ENCODE assay signal across 37 mouse cellular contexts in the genomic region with DNA sequence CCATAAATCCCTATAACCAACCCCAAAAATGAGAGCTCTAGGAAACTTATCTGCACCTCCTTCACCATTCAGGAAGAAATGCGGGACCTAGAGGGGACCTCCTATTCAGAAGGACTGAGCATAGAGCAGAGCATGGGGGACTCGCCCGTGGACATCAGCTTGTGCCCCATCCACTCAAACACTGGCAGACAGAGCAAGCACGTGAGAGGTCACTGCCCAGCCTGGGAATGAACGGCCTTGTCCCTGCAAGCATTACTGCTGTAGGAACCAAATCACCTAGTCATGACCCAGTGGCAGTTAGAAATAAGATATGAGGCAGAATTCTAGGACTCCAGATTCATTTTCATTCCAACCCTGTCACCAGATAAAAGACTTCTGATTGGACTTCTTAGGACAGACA. TPM values are rescaled to one million over a fixed set of nuclear protein-coding genes. Genes with fewer than 3 reads are reported as not detected.
DNase-seq lines count a peak whose midpoint lies in the region; ATAC-seq and TF ChIP-seq lines count a peak whose summit lies in the region.
"Had no signal": no experiment of that assay in that cellular context is flagged by ENCODE, and none has a peak within 500 bp of the region (broad histone marks: within the 10 kb centered on the region; RNA-seq: fewer than 3 reads in every experiment).

No protein-coding gene starts in this region.

- H3K27me3 ChIP-seq in kidney, adult 2 months (replicated peaks; ENCODE audit: control insufficient read depth, insufficient read depth, low read length), result no peaks in the 10 kb centered on the region
- no peaks in the 10 kb centered on the region for H3K27me3 ChIP-seq in kidney, embryonic 14.5 days (ENCODE audit: control insufficient read depth, insufficient read depth, low read length)
- H3K27me3 ChIP-seq in liver, embryonic 12.5 days (replicated peaks), result no peaks in the 10 kb centered on the region
- no peaks in the 10 kb centered on the region for H3K27me3 ChIP-seq in liver, embryonic 11.5 days (replicated peaks; ENCODE audit: control insufficient read depth, insufficient read depth, low read length)
- no peaks in the 10 kb centered on the region for H3K27me3 ChIP-seq in limb, embryonic 10.5 days (ENCODE audit: low read depth, poor library complexity, severe bottlenecking)
- H3K27me3 ChIP-seq: CH12.LX; forebrain, embryonic 13.5 days; limb, embryonic 13.5 days had no signal

- H3K4me1 ChIP-seq in kidney, adult 2 months (ENCODE audit: control insufficient read depth, insufficient read depth, low read length), result peaks cover 48% of the 10 kb centered on the region
- no peaks in the 10 kb centered on the region; the same call in 1 of the 2 replicates for H3K4me1 ChIP-seq in kidney, embryonic 14.5 days (ENCODE audit: control insufficient read depth, insufficient read depth, low read length)
- peaks cover 77% of the 10 kb centered on the region for H3K4me1 ChIP-seq in liver, embryonic 12.5 days
- H3K4me1 ChIP-seq in liver, embryonic 11.5 days (replicated peaks; ENCODE audit: control insufficient read depth, insufficient read depth, low read length), result peaks cover 32% of the 10 kb centered on the region
- peaks cover 5% of the 10 kb centered on the region for H3K4me1 ChIP-seq in limb, embryonic 10.5 days
- H3K4me1 ChIP-seq: forebrain, embryonic 13.5 days had no signal

- no peak for ATAC-seq in kidney, embryonic 14.5 days (ENCODE audit: low FRiP score, low TSS enrichment)
- no peak for ATAC-seq in liver, embryonic 12.5 days
- ATAC-seq in liver, embryonic 11.5 days (replicated peaks; ENCODE audit: low FRiP score), result no peak
- ATAC-seq: activated CD4-positive, CD25-positive, alpha-beta regulatory T cell, adult 4 months; forebrain, embryonic 13.5 days; hindbrain, embryonic 16.5 days had no signal

- peak; percentile 33 for DNase-seq in adrenal gland, postnatal 14 days
- no peak for DNase-seq in adrenal gland, adult 8-10 months
- DNase-seq in kidney, adult 2 months, result peak; percentile 61
- no peak for DNase-seq in liver, embryonic 11.5 days (ENCODE audit: low spot score)
- DNase-seq in limb, embryonic 10.5 days (ENCODE audit: low spot score), result no peak
- DNase-seq: cerebellum, adult 11 months; cerebellum, adult 9-10 months; cerebellum, postnatal 36 days; gastrocnemius, postnatal 36 days; heart, adult 18-20 months; heart, postnatal 14 days; midbrain, embryonic 14.5 days; right cerebral cortex, postnatal 14 days had no signal

- 53% methylated on average over 5 of the region's 5 CpGs for WGBS in kidney, adult 2 months
- WGBS in kidney, embryonic 14.5 days, result 82% methylated on average over 5 of the region's 5 CpGs
- 80% methylated on average over 5 of the region's 5 CpGs for WGBS in liver, embryonic 12.5 days (ENCODE audit: insufficient replicate concordance)
- WGBS in liver, embryonic 11.5 days, result 80% methylated on average over 5 of the region's 5 CpGs
- 91% methylated on average over 5 of the region's 5 CpGs for WGBS in limb, embryonic 10.5 days

- H3K4me2 ChIP-seq in kidney, embryonic 14.5 days (replicated peaks; ENCODE audit: low read depth, low read length), result no peak overlapping the region
- peak overlapping the region; percentile 58 for H3K4me2 ChIP-seq in liver, embryonic 12.5 days
- H3K4me2 ChIP-seq in liver, embryonic 11.5 days, result no peak overlapping the region
- H3K4me2 ChIP-seq: forebrain, embryonic 13.5 days; limb, embryonic 13.5 days; lung, embryonic 14.5 days had no signal

- TF ChIP-seq POLR2A in kidney, adult 2 months (IDR thresholded peaks at IDR 0.05; ENCODE audit: low read depth, low read length), result no peak

- no peak overlapping the region for H3K4me3 ChIP-seq in kidney, adult 2 months (ENCODE audit: insufficient read depth, low read depth, low read length)
- H3K4me3 ChIP-seq in kidney, embryonic 14.5 days (ENCODE audit: low read length), result no peak overlapping the region
- no peak overlapping the region for H3K4me3 ChIP-seq in liver, embryonic 12.5 days
- no peak overlapping the region for H3K4me3 ChIP-seq in liver, embryonic 11.5 days (ENCODE audit: low read depth, low read length)
- no peak overlapping the region for H3K4me3 ChIP-seq in limb, embryonic 10.5 days
- H3K4me3 ChIP-seq: forebrain, embryonic 13.5 days; layer of hippocampus, adult 2 months; left cerebral cortex, adult 2 months; limb, embryonic 13.5 days had no signal

- TF ChIP-seq CTCF in kidney, adult 2 months (conservative IDR thresholded peaks at IDR 0.05; ENCODE audit: insufficient read depth, insufficient read length, low read depth, low read length), result no peak

- no peaks in the 10 kb centered on the region for H3K9me3 ChIP-seq in kidney, embryonic 14.5 days (ENCODE audit: control insufficient read depth, low read length)
- H3K9me3 ChIP-seq in liver, embryonic 12.5 days (replicated peaks), result no peaks in the 10 kb centered on the region
- no peaks in the 10 kb centered on the region for H3K9me3 ChIP-seq in liver, embryonic 11.5 days (ENCODE audit: control insufficient read depth, low read length)
- H3K9me3 ChIP-seq in limb, embryonic 10.5 days (replicated peaks), result no peaks in the 10 kb centered on the region; the same call in 1 of the 2 replicates
- H3K9me3 ChIP-seq: forebrain, embryonic 13.5 days; limb, embryonic 13.5 days had no signal

- H3K36me3 ChIP-seq in kidney, adult 2 months (ENCODE audit: control insufficient read depth, insufficient read depth, low read length), result no peaks in the 10 kb centered on the region; the same call in 1 of the 2 replicates
- peaks cover 29% of the 10 kb centered on the region for H3K36me3 ChIP-seq in kidney, embryonic 14.5 days (ENCODE audit: control insufficient read depth, insufficient read depth, low read length)
- H3K36me3 ChIP-seq in liver, embryonic 12.5 days, result peaks cover 77% of the 10 kb centered on the region
- H3K36me3 ChIP-seq in liver, embryonic 11.5 days (ENCODE audit: control insufficient read depth, insufficient read depth, low read length), result peaks cover 13% of the 10 kb centered on the region
- H3K36me3 ChIP-seq in limb, embryonic 10.5 days, result peaks cover 47% of the 10 kb centered on the region

- H3K9ac ChIP-seq in kidney, embryonic 14.5 days (ENCODE audit: low read depth, low read length), result no peak overlapping the region
- peak overlapping the region; percentile 14; the same call in 1 of the 2 replicates for H3K9ac ChIP-seq in liver, embryonic 12.5 days
- H3K9ac ChIP-seq in liver, embryonic 11.5 days (ENCODE audit: low read depth, low read length), result no peak overlapping the region
- H3K9ac ChIP-seq: forebrain, embryonic 13.5 days; limb, embryonic 13.5 days; lung, embryonic 14.5 days had no signal

- H3K27ac ChIP-seq in kidney, adult 2 months (ENCODE audit: insufficient read depth, low read depth, low read length), result peak overlapping the region; percentile 87
- no peak overlapping the region for H3K27ac ChIP-seq in kidney, embryonic 14.5 days (ENCODE audit: low read depth, low read length)
- peak overlapping the region; percentile 85 for H3K27ac ChIP-seq in liver, embryonic 12.5 days
- H3K27ac ChIP-seq in liver, embryonic 11.5 days (ENCODE audit: low read depth, low read length), result no peak overlapping the region
- H3K27ac ChIP-seq in limb, embryonic 10.5 days, result no peak overlapping the region
- H3K27ac ChIP-seq: forebrain, embryonic 13.5 days; layer of hippocampus, adult 2 months; left cerebral cortex, adult 2 months; limb, embryonic 13.5 days had no signal

RNA-seq across cellular contexts. Expression of a gene that starts 10.2 kb away (rescaled TPM):
- 0.19 TPM in 2 replicates for total RNA-seq in adrenal gland, postnatal 14 days (2021)
- under 1 TPM; 0.09 to 0.28 (median 0.26) TPM for total RNA-seq in adrenal gland, adult 8-10 months (2022)
- polyA plus RNA-seq in kidney, adult 2 months (2012; rRNA removed), result 1.2 TPM in 2 replicates
- 0.14 TPM in 1 of 2 replicates, not detected in the other for polyA plus RNA-seq in kidney, embryonic 14.5 days (2014; fragmentation: Nextera tagmentation; extraction: Ambion mirVana)
- 0.06 and 0.08 TPM in 2 replicates for polyA plus RNA-seq in liver, embryonic 12.5 days (2016; fragmentation: Nextera tagmentation; extraction: Ambion mirVana)
- 0.10 TPM in 1 of 2 replicates, not detected in the other for polyA plus RNA-seq in liver, embryonic 11.5 days (2014; fragmentation: Nextera tagmentation; extraction: Ambion mirVana)
- 0.08 and 0.11 TPM in 2 replicates for polyA plus RNA-seq in limb, embryonic 10.5 days (2016; fragmentation: Nextera tagmentation; extraction: Ambion mirVana)
- total RNA-seq: adrenal gland, adult 2 months; CH12.LX; ES-E14; gastrocnemius, postnatal 36 days; heart, adult 18-20 months; heart, postnatal 14 days; layer of hippocampus, adult 2 months; layer of hippocampus, postnatal 14 days; left cerebral cortex, adult 2 months; left cerebral cortex, postnatal 25 days; monocyte, adult 5-6 weeks had no signal
- polyA plus RNA-seq: forebrain, embryonic 13.5 days; heart, embryonic 14.5 days; hindbrain, embryonic 11.5 days; intestine, embryonic 14.5 days; lung, embryonic 14.5 days; midbrain, embryonic 14.5 days; neural tube, embryonic 14.5 days; stomach, embryonic 14.5 days had no signal

RNA-seq across cellular contexts. Expression of a gene that starts 13.1 kb away (rescaled TPM):
- total RNA-seq in adrenal gland, postnatal 14 days (2021), result 95.8 and 102 TPM in 2 replicates
- 100 to 1,000 TPM; 110 to 151 (median 127) TPM for total RNA-seq in adrenal gland, adult 8-10 months (2022)
- polyA plus RNA-seq in kidney, adult 2 months (2012; rRNA removed), result 97.1 and 109 TPM in 2 replicates
- polyA plus RNA-seq in kidney, embryonic 14.5 days (2014; fragmentation: Nextera tagmentation; extraction: Ambion mirVana), result 16.4 and 22.6 TPM in 2 replicates
- polyA plus RNA-seq in liver, embryonic 12.5 days (2016; fragmentation: Nextera tagmentation; extraction: Ambion mirVana), result 56.5 and 59.7 TPM in 2 replicates
- polyA plus RNA-seq in liver, embryonic 11.5 days (2014; fragmentation: Nextera tagmentation; extraction: Ambion mirVana), result 51.2 and 55.4 TPM in 2 replicates
- 30.4 and 31.0 TPM in 2 replicates for polyA plus RNA-seq in limb, embryonic 10.5 days (2016; fragmentation: Nextera tagmentation; extraction: Ambion mirVana)

RNA-seq across cellular contexts. Expression of a gene that starts 47.4 kb away (rescaled TPM):
- 0.83 TPM in 1 of 2 replicates, not detected in the other for total RNA-seq in adrenal gland, postnatal 14 days (2021)
- 1 to 10 TPM in 2 of 4 experiments, not detected in 2; 1.0 to 1.7 TPM for total RNA-seq in adrenal gland, adult 8-10 months (2022)
- polyA plus RNA-seq in kidney, adult 2 months (2012; rRNA removed), result 0.97 and 2.0 TPM in 2 replicates
- polyA plus RNA-seq in kidney, embryonic 14.5 days (2014; fragmentation: Nextera tagmentation; extraction: Ambion mirVana), result 0.77 TPM in 1 of 2 replicates, not detected in the other
- not detected in 2 replicates for polyA plus RNA-seq in liver, embryonic 12.5 days (2016; fragmentation: Nextera tagmentation; extraction: Ambion mirVana)
- polyA plus RNA-seq in liver, embryonic 11.5 days (2014; fragmentation: Nextera tagmentation; extraction: Ambion mirVana), result not detected in 2 replicates
- polyA plus RNA-seq in limb, embryonic 10.5 days (2016; fragmentation: Nextera tagmentation; extraction: Ambion mirVana), result 0.65 TPM in 1 of 2 replicates, not detected in the other
- total RNA-seq: CH12.LX; ES-E14; gastrocnemius, postnatal 36 days; heart, adult 18-20 months; heart, postnatal 14 days; layer of hippocampus, adult 2 months; layer of hippocampus, postnatal 14 days; left cerebral cortex, adult 2 months; left cerebral cortex, postnatal 25 days; monocyte, adult 5-6 weeks had no signal
- polyA plus RNA-seq: activated CD4-positive, CD25-positive, alpha-beta regulatory T cell, adult 4 months; adrenal gland, adult 2 months; C2C12; embryonic facial prominence, embryonic 11.5 days; forebrain, embryonic 13.5 days; heart, embryonic 14.5 days; hindbrain, embryonic 11.5 days; hindbrain, embryonic 16.5 days; intestine, embryonic 14.5 days; limb, embryonic 13.5 days; lung, embryonic 14.5 days; midbrain, embryonic 14.5 days; neural tube, embryonic 14.5 days; small intestine, adult 2 months; stomach, embryonic 14.5 days; testis, adult 2 months had no signal

RNA-seq across cellular contexts. Expression of a gene that starts 57.1 kb away (rescaled TPM):
- 287 and 307 TPM in 2 replicates for total RNA-seq in adrenal gland, postnatal 14 days (2021)
- total RNA-seq in adrenal gland, adult 8-10 months (2022), result 100 to 1,000 TPM in 3 of 4 experiments, 10 to 100 TPM in 1; 77.8 to 122 (median 108) TPM
- 79.0 and 79.8 TPM in 2 replicates for polyA plus RNA-seq in kidney, adult 2 months (2012; rRNA removed)
- polyA plus RNA-seq in kidney, embryonic 14.5 days (2014; fragmentation: Nextera tagmentation; extraction: Ambion mirVana), result 19.2 and 25.4 TPM in 2 replicates
- polyA plus RNA-seq in liver, embryonic 12.5 days (2016; fragmentation: Nextera tagmentation; extraction: Ambion mirVana), result 18.5 and 20.0 TPM in 2 replicates
- polyA plus RNA-seq in liver, embryonic 11.5 days (2014; fragmentation: Nextera tagmentation; extraction: Ambion mirVana), result 34.2 and 36.0 TPM in 2 replicates
- 29.7 and 31.4 TPM in 2 replicates for polyA plus RNA-seq in limb, embryonic 10.5 days (2016; fragmentation: Nextera tagmentation; extraction: Ambion mirVana)

RNA-seq across cellular contexts. Expression of a gene that starts 58.7 kb away (rescaled TPM):
- 1.5 and 2.2 TPM in 2 replicates for total RNA-seq in adrenal gland, postnatal 14 days (2021)
- total RNA-seq in adrenal gland, adult 8-10 months (2022), result 1 to 10 TPM; 1.5 to 3.3 (median 2.5) TPM
- 74.0 and 96.6 TPM in 2 replicates for polyA plus RNA-seq in kidney, adult 2 months (2012; rRNA removed)
- not detected in 2 replicates for polyA plus RNA-seq in kidney, embryonic 14.5 days (2014; fragmentation: Nextera tagmentation; extraction: Ambion mirVana)
- not detected in 2 replicates for polyA plus RNA-seq in liver, embryonic 12.5 days (2016; fragmentation: Nextera tagmentation; extraction: Ambion mirVana)
- not detected in 2 replicates for polyA plus RNA-seq in liver, embryonic 11.5 days (2014; fragmentation: Nextera tagmentation; extraction: Ambion mirVana)
- polyA plus RNA-seq in limb, embryonic 10.5 days (2016; fragmentation: Nextera tagmentation; extraction: Ambion mirVana), result not detected in 2 replicates
- total RNA-seq: CH12.LX; monocyte, adult 5-6 weeks had no signal
- polyA plus RNA-seq: activated CD4-positive, CD25-positive, alpha-beta regulatory T cell, adult 4 months; adrenal gland, adult 2 months; C2C12; embryonic facial prominence, embryonic 11.5 days; forebrain, embryonic 13.5 days; heart, embryonic 14.5 days; hindbrain, embryonic 11.5 days; hindbrain, embryonic 16.5 days; intestine, embryonic 14.5 days; lung, embryonic 14.5 days; midbrain, embryonic 14.5 days; neural tube, embryonic 14.5 days; small intestine, adult 2 months; stomach, embryonic 14.5 days; testis, adult 2 months had no signal

Comparison
In these comparisons a context has a peak if more than half of its experiments do, and no peak if none do; other contexts are left out.
1. DNase-seq: peak in adrenal gland, postnatal 14 days (single experiment) and kidney, adult 2 months (single experiment); none in adrenal gland, adult 8-10 months (single experiment), liver, embryonic 11.5 days (single experiment) and limb, embryonic 10.5 days (single experiment).
2. H3K27ac ChIP-seq: peak in kidney, adult 2 months (single experiment) and liver, embryonic 12.5 days (single experiment); none in kidney, embryonic 14.5 days (single experiment), liver, embryonic 11.5 days (single experiment) and limb, embryonic 10.5 days (single experiment).